Mouse (Mus musculus): ENCODE measurements at regions not wholly inside any gene's neighbourhood (a gene's known extent, or its start where the extent isn't known, plus 50 kb on each side); places are given as distances from the start of the nearest gene placed in this dataset.

DNA sequence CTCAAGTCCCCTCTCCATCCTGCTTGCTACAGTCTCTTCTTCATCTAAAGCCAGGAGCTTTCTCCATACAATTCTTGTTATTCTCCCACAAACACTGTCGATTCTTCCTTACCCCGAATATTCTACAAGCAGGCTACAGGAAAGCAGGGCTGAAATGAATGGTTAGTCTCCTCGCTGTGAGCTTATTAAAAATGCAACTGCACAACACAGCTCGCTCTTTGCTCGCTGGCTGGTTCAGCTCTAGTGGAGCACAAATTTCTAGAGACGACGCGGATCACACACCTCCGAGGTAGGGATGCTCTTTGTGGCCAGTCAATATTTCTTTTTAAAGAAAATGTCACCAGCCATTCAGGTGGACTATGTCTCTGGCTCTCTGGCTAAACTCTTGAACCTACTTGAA is 425.9 kb downstream of the Nedd1 start:
- TF ChIP-seq CTCF (IDR thresholded peaks at IDR 0.05; ENCODE audit: borderline replicate concordance, insufficient read depth, low read length): no peak
- no peak for TF ChIP-seq POLR2A (IDR thresholded peaks at IDR 0.05; ENCODE audit: low read depth, low read length)
